Mouse (Mus musculus) heart, embryonic 13.5 days (tissue): ENCODE measurements around the gene Myb. TPM values are rescaled to one million over a fixed set of nuclear protein-coding genes. Genes with fewer than 3 reads are reported as not detected.

Source experiments
- ATAC-seq: fragments of 200-750 bp; cut with Nextera tagmentation; 2 replicates; pipeline ENCODE4 v1.8.0; 2017; ENCODE audit warnings: moderate TSS enrichment; ENCODE audit not compliant: insufficient number of reproducible peaks, low FRiP score, low TSS enrichment; ENCODE audit errors: extremely low read depth
- H3K27ac ChIP-seq: fragments of 300-500 bp; sonication (generic); replicated peaks from 2 replicates; pipeline ENCODE4 v1.5.1; 2015; ENCODE audit warnings: moderate library complexity, mild to moderate bottlenecking, inconsistent platforms
- H3K27me3 ChIP-seq: fragments of 300-500 bp; sonication (generic); replicated peaks from 2 replicates; pipeline ENCODE4 v1.6.1; 2015; ENCODE audit warnings: mild to moderate bottlenecking, inconsistent platforms
- H3K36me3 ChIP-seq: fragments of 300-500 bp; sonication (generic); 2 replicates; pipeline ENCODE4 v1.6.1; 2015; ENCODE audit warnings: mild to moderate bottlenecking, inconsistent platforms
- H3K4me1 ChIP-seq: fragments of 300-500 bp; sonication (generic); 2 replicates; pipeline ENCODE4 v1.6.1; 2015; ENCODE audit warnings: inconsistent platforms
- H3K4me2 ChIP-seq: fragments of 300-500 bp; sonication (generic); 2 replicates; pipeline ENCODE4 v1.6.1; 2015; ENCODE audit warnings: inconsistent platforms, mild to moderate bottlenecking, moderate library complexity
- H3K4me3 ChIP-seq: fragments of 300-500 bp; sonication (generic); 2 replicates; pipeline ENCODE4 v1.5.1; 2015; ENCODE audit warnings: moderate library complexity, mild to moderate bottlenecking, inconsistent platforms
- H3K9ac ChIP-seq: fragments of 300-500 bp; sonication (generic); 2 replicates; pipeline ENCODE4 v1.6.1; 2015; ENCODE audit warnings: inconsistent platforms, mild to moderate bottlenecking, moderate library complexity
- H3K9me3 ChIP-seq: fragments of 300-500 bp; sonication (generic); 2 replicates; pipeline ENCODE4 v1.6.1; 2016; ENCODE audit warnings: inconsistent platforms
- WGBS: fragments of 180-500 bp; shearing (Covaris S2); methylation state at CpG from one replicate; pipeline ENCODE4 v1.1.7; 2015; ENCODE audit warnings: mixed read lengths; 5-methylcytosine and 5-hydroxymethylcytosine counted together
- polyA plus RNA-seq: library from polyadenylated mRNA; unstranded; fragments of >200 nt; fragmentation: Nextera tagmentation; extraction: Ambion mirVana; gene quantifications from 2 replicates; pipeline ENCODE4 v1.2.1, GENCODE M21; 2015

Myb gene
- polyA plus RNA-seq, 1 experiment from 2014 or later = 1.4 TPM

GRCm38 (mm10) chr10:21193088-21193934 lies 32.5 kb upstream of the Myb start:
- no peak overlapping the region for H3K9ac ChIP-seq
- H3K27ac ChIP-seq = no peak overlapping the region
- H3K36me3 ChIP-seq = no peaks in the 10 kb centered on the region
- 34% methylated on average over 10 of the region's 10 CpGs for WGBS
- peaks cover 6% of the 10 kb centered on the region; the same call in 1 of the 2 replicates for H3K27me3 ChIP-seq
- no peaks in the 10 kb centered on the region for H3K9me3 ChIP-seq
- ATAC-seq = no peak
- no peak overlapping the region for H3K4me2 ChIP-seq
- H3K4me3 ChIP-seq = no peak overlapping the region
- H3K4me1 ChIP-seq = peaks cover 9% of the 10 kb centered on the region

GRCm38 (mm10) chr10:21192436-21192835 lies 31.7 kb upstream of the Myb start:
- Histone ChIP-seq H3K9ac (no peak overlapping the region), H3K4me3 (no peak overlapping the region), H3K9me3 (no peaks in the 10 kb centered on the region), H3K36me3 (no peaks in the 10 kb centered on the region), H3K4me1 (peaks cover 9% of the 10 kb centered on the region), H3K27me3 (peaks cover 6% of the 10 kb centered on the region; the same call in 1 of the 2 replicates), H3K4me2 (no peak overlapping the region), H3K27ac (no peak overlapping the region)
- ATAC-seq = no peak
- WGBS = 77% methylated on average over 10 of the region's 10 CpGs

- 46% methylated on average over 9 of the region's 9 CpGs for WGBS
- Histone ChIP-seq H3K4me3 (no peak overlapping the region), H3K4me2 (peak overlapping the region; percentile 71), H3K9ac (no peak overlapping the region), H3K4me1 (no peaks in the 10 kb centered on the region), H3K36me3 (no peaks in the 10 kb centered on the region), H3K27me3 (peaks cover 6% of the 10 kb centered on the region; the same call in 1 of the 2 replicates), H3K9me3 (no peaks in the 10 kb centered on the region), H3K27ac (no peak overlapping the region)
- no peak for ATAC-seq
Measured at GRCm38 (mm10) chr10:21189756-21190397, 29.1 kb upstream of the Myb start.

GRCm38 (mm10) chr10:21189275-21189601 lies 28.5 kb upstream of the Myb start:
- peak overlapping the region; percentile 71 for H3K4me2 ChIP-seq
- peak overlapping the region; percentile 50 for H3K4me3 ChIP-seq
- WGBS = 19% methylated on average over 8 of the region's 8 CpGs
- H3K9me3 ChIP-seq = no peaks in the 10 kb centered on the region
- no peaks in the 10 kb centered on the region for H3K4me1 ChIP-seq
- H3K9ac ChIP-seq = no peak overlapping the region
- peaks cover 6% of the 10 kb centered on the region; the same call in 1 of the 2 replicates for H3K27me3 ChIP-seq
- no peaks in the 10 kb centered on the region for H3K36me3 ChIP-seq
- H3K27ac ChIP-seq = no peak overlapping the region
- no peak for ATAC-seq

- 23% methylated on average over 11 of the region's 11 CpGs for WGBS
- Histone ChIP-seq H3K9me3 (no peaks in the 10 kb centered on the region), H3K4me2 (peak overlapping the region; percentile 71), H3K27ac (no peak overlapping the region), H3K4me1 (no peaks in the 10 kb centered on the region), H3K36me3 (no peaks in the 10 kb centered on the region), H3K9ac (peak overlapping the region; percentile 67; the same call in 1 of the 2 replicates), H3K4me3 (peak overlapping the region; percentile 50), H3K27me3 (peaks cover 6% of the 10 kb centered on the region; the same call in 1 of the 2 replicates)
- no peak for ATAC-seq
Measured at GRCm38 (mm10) chr10:21188564-21189274, 27.9 kb upstream of the Myb start.

- Histone ChIP-seq H3K27me3 (peaks cover 6% of the 10 kb centered on the region; the same call in 1 of the 2 replicates), H3K4me1 (no peaks in the 10 kb centered on the region), H3K4me3 (no peak overlapping the region), H3K9me3 (no peaks in the 10 kb centered on the region), H3K4me2 (no peak overlapping the region), H3K27ac (no peak overlapping the region), H3K9ac (no peak overlapping the region), H3K36me3 (no peaks in the 10 kb centered on the region)
- no peak for ATAC-seq
Measured at GRCm38 (mm10) chr10:21187847-21188246, 27.1 kb upstream of the Myb start.

GRCm38 (mm10) chr10:21186733-21187132 lies 25.9 kb upstream of the Myb start:
- Histone ChIP-seq H3K9me3 (no peaks in the 10 kb centered on the region), H3K4me1 (no peaks in the 10 kb centered on the region), H3K4me2 (no peak overlapping the region), H3K27ac (no peak overlapping the region), H3K9ac (no peak overlapping the region), H3K27me3 (no peaks in the 10 kb centered on the region), H3K36me3 (no peaks in the 10 kb centered on the region), H3K4me3 (no peak overlapping the region)
- ATAC-seq = no peak
- 57% methylated on average over 5 of the region's 5 CpGs for WGBS

GRCm38 (mm10) chr10:21178711-21179110 lies 17.9 kb upstream of the Myb start:
- Histone ChIP-seq H3K27ac (no peak overlapping the region), H3K4me3 (no peak overlapping the region), H3K9ac (no peak overlapping the region), H3K4me2 (no peak overlapping the region), H3K36me3 (no peaks in the 10 kb centered on the region), H3K4me1 (no peaks in the 10 kb centered on the region), H3K27me3 (no peaks in the 10 kb centered on the region), H3K9me3 (no peaks in the 10 kb centered on the region)
- ATAC-seq = no peak
- WGBS = 30% methylated on average over 5 of the region's 5 CpGs

- no peaks in the 10 kb centered on the region for H3K36me3 ChIP-seq
- no peak for ATAC-seq
- no peak overlapping the region for H3K27ac ChIP-seq
- peaks cover 3% of the 10 kb centered on the region for H3K4me1 ChIP-seq
- no peak overlapping the region for H3K4me2 ChIP-seq
- no peak overlapping the region for H3K9ac ChIP-seq
- H3K4me3 ChIP-seq = no peak overlapping the region
- no peaks in the 10 kb centered on the region for H3K27me3 ChIP-seq
- 79% methylated on average over 10 of the region's 10 CpGs for WGBS
- H3K9me3 ChIP-seq = no peaks in the 10 kb centered on the region
Measured at GRCm38 (mm10) chr10:21178281-21178680, 17.5 kb upstream of the Myb start.

- Histone ChIP-seq H3K4me2 (no peak overlapping the region), H3K9me3 (no peaks in the 10 kb centered on the region), H3K4me3 (no peak overlapping the region), H3K36me3 (no peaks in the 10 kb centered on the region), H3K9ac (no peak overlapping the region), H3K4me1 (peaks cover 8% of the 10 kb centered on the region), H3K27me3 (no peaks in the 10 kb centered on the region), H3K27ac (no peak overlapping the region)
- WGBS = 80% methylated on average over 4 of the region's 4 CpGs
- no peak for ATAC-seq
Measured at GRCm38 (mm10) chr10:21172650-21173200, 11.9 kb upstream of the Myb start.

GRCm38 (mm10) chr10:21168466-21168865 lies 7.7 kb upstream of the Myb start:
- no peak overlapping the region for H3K9ac ChIP-seq
- H3K36me3 ChIP-seq = no peaks in the 10 kb centered on the region
- H3K4me3 ChIP-seq = no peak overlapping the region
- H3K27me3 ChIP-seq = peaks cover 12% of the 10 kb centered on the region
- H3K9me3 ChIP-seq = no peaks in the 10 kb centered on the region
- no peak overlapping the region for H3K4me2 ChIP-seq
- H3K27ac ChIP-seq = no peak overlapping the region
- WGBS = 90% methylated on average over 8 of the region's 8 CpGs
- no peak for ATAC-seq
- peaks cover 7% of the 10 kb centered on the region for H3K4me1 ChIP-seq
